Mouse (Mus musculus): Measurements from ENCODE around the gene Top2b. TPM values are rescaled to one million over a fixed set of nuclear protein-coding genes. Genes with fewer than 3 reads are reported as not detected.

Gene Top2b
- polyA plus RNA-seq, 1 experiment: 6.5 TPM

Other genes with a start within 250 kb of the Top2b start
- 21.7 and 35.9 TPM in 2 replicates for gene Ngly1, start 115.9 kb upstream of the Top2b start, polyA plus RNA-seq (2012; rRNA removed)
- 6.7 and 8.8 TPM in 2 replicates for gene Oxsm, start 115.4 kb upstream of the Top2b start, polyA plus RNA-seq (2012; rRNA removed)